In genomic region chr2:101665058-101665702, GRCm38 (mm10) we compare ENCODE assay signal across 8 mouse cellular contexts. TPM values are rescaled to one million over a fixed set of nuclear protein-coding genes. Genes with fewer than 3 reads are reported as not detected.
DNase-seq lines count a peak whose midpoint lies in the region; ATAC-seq and TF ChIP-seq lines count a peak whose summit lies in the region.

No protein-coding gene starts in this region.

- H3K27ac ChIP-seq in embryonic facial prominence, embryonic 14.5 days (replicated peaks; ENCODE audit: low read depth, low read length) = no peak overlapping the region
- no peak overlapping the region for H3K27ac ChIP-seq in kidney, embryonic 14.5 days (ENCODE audit: low read depth, low read length)
- no peak overlapping the region for H3K27ac ChIP-seq in limb, embryonic 14.5 days (replicated peaks; ENCODE audit: low read depth, low read length)

- WGBS in embryonic facial prominence, embryonic 14.5 days = 18% methylated on average over 9 of the region's 9 CpGs
- 24% methylated on average over 9 of the region's 9 CpGs for whole genome bisulfite sequencing in kidney, embryonic 14.5 days
- 24% methylated on average over 9 of the region's 9 CpGs for WGBS in limb, embryonic 14.5 days

- no peaks in the 10 kb centered on the region for H3K36me3 ChIP-seq in embryonic facial prominence, embryonic 14.5 days (ENCODE audit: control insufficient read depth, insufficient read depth, low read length)
- no peaks in the 10 kb centered on the region for H3K36me3 ChIP-seq in kidney, embryonic 14.5 days (ENCODE audit: control insufficient read depth, insufficient read depth, low read length)
- no peaks in the 10 kb centered on the region for H3K36me3 ChIP-seq in limb, embryonic 14.5 days (ENCODE audit: control insufficient read depth, insufficient read depth, low read length)

- H3K9ac ChIP-seq in embryonic facial prominence, embryonic 14.5 days (ENCODE audit: low read depth, low read length) = no peak overlapping the region
- H3K9ac ChIP-seq in kidney, embryonic 14.5 days (ENCODE audit: low read depth, low read length) = no peak overlapping the region
- H3K9ac ChIP-seq in limb, embryonic 14.5 days (ENCODE audit: low read depth, low read length, severe bottlenecking) = no peak overlapping the region

- no peak overlapping the region for H3K4me3 ChIP-seq in embryonic facial prominence, embryonic 14.5 days (ENCODE audit: low read depth, low read length)
- H3K4me3 ChIP-seq in kidney, embryonic 14.5 days (ENCODE audit: low read length) = no peak overlapping the region
- no peak overlapping the region for H3K4me3 ChIP-seq in limb, embryonic 14.5 days (replicated peaks; ENCODE audit: low read length)

- no peak overlapping the region for H3K4me2 ChIP-seq in embryonic facial prominence, embryonic 14.5 days (ENCODE audit: low read depth, low read length)
- no peak overlapping the region for H3K4me2 ChIP-seq in kidney, embryonic 14.5 days (replicated peaks; ENCODE audit: low read depth, low read length)
- no peak overlapping the region for H3K4me2 ChIP-seq in limb, embryonic 14.5 days (replicated peaks; ENCODE audit: low read depth, low read length, severe bottlenecking)

- H3K27me3 ChIP-seq in embryonic facial prominence, embryonic 14.5 days (replicated peaks; ENCODE audit: control insufficient read depth, insufficient read depth, low read length) = no peaks in the 10 kb centered on the region
- 0 out of 2 replicates have a peak, but pooled peaks cover 3% of the 10 kb centered on the region for H3K27me3 ChIP-seq in kidney, embryonic 14.5 days (ENCODE audit: control insufficient read depth, insufficient read depth, low read length)
- H3K27me3 ChIP-seq in limb, embryonic 14.5 days (ENCODE audit: control insufficient read depth, insufficient read depth, low read length) = no peaks in the 10 kb centered on the region

- ATAC-seq in embryonic facial prominence, embryonic 14.5 days (ENCODE audit: low read depth) = peak; percentile 90
- ATAC-seq in kidney, embryonic 14.5 days (ENCODE audit: low FRiP score, low TSS enrichment) = peak; percentile 80
- peak; percentile 73 for ATAC-seq in limb, embryonic 14.5 days (ENCODE audit: low FRiP score, low read depth)
- ATAC-seq in monocyte, adult 5-6 weeks (replicated peaks; ENCODE audit: insufficient number of reproducible peaks, low FRiP score, low TSS enrichment, poor library complexity, severe bottlenecking) = peak; percentile 79

- DNase-seq in B cell, adult 2 months = peak; percentile 71
- peak; percentile 64 for DNase-seq in adrenal gland, postnatal 25 days
- DNase-seq in embryonic facial prominence, embryonic 14.5 days (ENCODE audit: low spot score) = peak; percentile 90
- peak; percentile 46 to 61 for DNase-seq in heart, adult 9 months (ENCODE audit: low spot score in 2 of 2)
- peak; percentile 79 for DNase-seq in limb, embryonic 14.5 days (ENCODE audit: low spot score)
- DNase-seq in spleen, postnatal 4 days (ENCODE audit: low spot score in 2 of 2) = peak; percentile 61 to 81

- no peaks in the 10 kb centered on the region for H3K4me1 ChIP-seq in embryonic facial prominence, embryonic 14.5 days (ENCODE audit: control insufficient read depth, insufficient read depth, low read length)
- H3K4me1 ChIP-seq in kidney, embryonic 14.5 days (ENCODE audit: control insufficient read depth, insufficient read depth, low read length) = no peaks in the 10 kb centered on the region
- no peaks in the 10 kb centered on the region for H3K4me1 ChIP-seq in limb, embryonic 14.5 days (ENCODE audit: control insufficient read depth, insufficient read depth, low read length)

- no peaks in the 10 kb centered on the region for H3K9me3 ChIP-seq in embryonic facial prominence, embryonic 14.5 days (ENCODE audit: control insufficient read depth, low read length)
- no peaks in the 10 kb centered on the region for H3K9me3 ChIP-seq in kidney, embryonic 14.5 days (ENCODE audit: control insufficient read depth, low read length)
- no peaks in the 10 kb centered on the region for H3K9me3 ChIP-seq in limb, embryonic 14.5 days (ENCODE audit: control insufficient read depth, low read length)

- no peak for TF ChIP-seq POLR2A in limb, embryonic 14.5 days (IDR thresholded peaks at IDR 0.05; ENCODE audit: borderline replicate concordance, extremely low read depth, insufficient read depth, insufficient read length)

RNA-seq across cellular contexts. Expression of gene Traf6, which starts 13.0 kb away (rescaled TPM):
- total RNA-seq in adrenal gland, postnatal 25 days (2021) = 18.7 and 20.0 TPM in 2 replicates
- 12.8 and 13.3 TPM in 2 replicates for polyA plus RNA-seq in embryonic facial prominence, embryonic 14.5 days (2014; fragmentation: Nextera tagmentation; extraction: Ambion mirVana)
- 7.5 and 18.4 TPM in 2 replicates for polyA plus RNA-seq in kidney, embryonic 14.5 days (2014; fragmentation: Nextera tagmentation; extraction: Ambion mirVana)
- 13.2 and 14.6 TPM in 2 replicates for polyA plus RNA-seq in limb, embryonic 14.5 days (2012; rRNA removed)
- 12.8 and 13.8 TPM in 2 replicates for polyA plus RNA-seq in limb, embryonic 14.5 days (2014; fragmentation: Nextera tagmentation; extraction: Ambion mirVana)
- 21.0 to 32.9 TPM (median 27.1 TPM) in 3 replicates for total RNA-seq in monocyte, adult 5-6 weeks (2017)

RNA-seq across cellular contexts. Expression of gene B230118H07Rik, which starts 15.8 kb away (rescaled TPM):
- total RNA-seq in adrenal gland, postnatal 25 days (2021) = 28.3 and 30.4 TPM in 2 replicates
- polyA plus RNA-seq in embryonic facial prominence, embryonic 14.5 days (2014; fragmentation: Nextera tagmentation; extraction: Ambion mirVana) = 55.8 and 65.6 TPM in 2 replicates
- polyA plus RNA-seq in kidney, embryonic 14.5 days (2014; fragmentation: Nextera tagmentation; extraction: Ambion mirVana) = 60.6 and 83.0 TPM in 2 replicates
- polyA plus RNA-seq in limb, embryonic 14.5 days (2012; rRNA removed) = 14.4 and 22.2 TPM in 2 replicates
- polyA plus RNA-seq in limb, embryonic 14.5 days (2014; fragmentation: Nextera tagmentation; extraction: Ambion mirVana) = 47.3 and 56.2 TPM in 2 replicates
- 11.9 to 22.1 TPM (median 22.0 TPM) in 3 replicates for total RNA-seq in monocyte, adult 5-6 weeks (2017)

RNA-seq across cellular contexts. Expression of gene Rag1, which starts 15.9 kb away (rescaled TPM):
- total RNA-seq in adrenal gland, postnatal 25 days (2021) = not detected in 2 replicates
- polyA plus RNA-seq in embryonic facial prominence, embryonic 14.5 days (2014; fragmentation: Nextera tagmentation; extraction: Ambion mirVana) = 0.31 and 0.33 TPM in 2 replicates
- polyA plus RNA-seq in kidney, embryonic 14.5 days (2014; fragmentation: Nextera tagmentation; extraction: Ambion mirVana) = 0.03 TPM in 1 of 2 replicates, not detected in the other
- polyA plus RNA-seq in limb, embryonic 14.5 days (2012; rRNA removed) = 0.14 and 0.20 TPM in 2 replicates
- 0.15 and 0.29 TPM in 2 replicates for polyA plus RNA-seq in limb, embryonic 14.5 days (2014; fragmentation: Nextera tagmentation; extraction: Ambion mirVana)
- total RNA-seq in monocyte, adult 5-6 weeks (2017) = 0.10 to 0.86 TPM (median 0.32 TPM) in 3 replicates

RNA-seq across cellular contexts. Expression of gene Rag2, which starts 40.7 kb away (rescaled TPM):
- not detected in 2 replicates for total RNA-seq in adrenal gland, postnatal 25 days (2021)
- polyA plus RNA-seq in embryonic facial prominence, embryonic 14.5 days (2014; fragmentation: Nextera tagmentation; extraction: Ambion mirVana) = 0.07 and 0.11 TPM in 2 replicates
- polyA plus RNA-seq in kidney, embryonic 14.5 days (2014; fragmentation: Nextera tagmentation; extraction: Ambion mirVana) = 0.11 TPM in 1 of 2 replicates, not detected in the other
- 0.04 TPM in 1 of 2 replicates, not detected in the other for polyA plus RNA-seq in limb, embryonic 14.5 days (2012; rRNA removed)
- 0.17 TPM in 1 of 2 replicates, not detected in the other for polyA plus RNA-seq in limb, embryonic 14.5 days (2014; fragmentation: Nextera tagmentation; extraction: Ambion mirVana)
- not detected in 3 replicates for total RNA-seq in monocyte, adult 5-6 weeks (2017)
